Mouse (Mus musculus): ENCODE results near the gene Rnf208.

Gene Rnf208

DNA sequence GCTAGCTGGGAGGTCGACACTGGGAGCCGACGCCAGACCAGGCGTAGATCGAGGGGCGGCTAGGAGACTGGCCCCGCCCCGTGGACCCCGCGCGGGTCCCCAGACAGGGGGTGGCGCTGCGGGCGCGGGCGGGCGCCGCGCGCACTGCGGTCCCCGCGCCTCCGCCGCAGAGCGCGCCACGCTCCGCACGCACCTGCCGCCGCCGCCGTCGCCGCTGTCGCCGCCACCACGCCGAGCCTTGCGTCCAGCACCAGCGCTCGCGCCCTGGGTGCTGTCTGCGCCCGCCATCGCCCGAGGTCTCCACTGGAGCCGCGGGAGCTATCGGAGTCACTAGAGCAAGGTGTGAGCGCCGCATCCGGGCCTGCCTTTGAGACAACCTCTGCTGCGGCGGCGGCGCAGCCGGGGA lies at the start of gene Rnf208, which contains the start of gene Cysrt1:
Rnf208 (plus strand) TSS at position 155 of the 406 bp plus-strand sequence.
Cysrt1 (minus strand) TSS at position 352 of the 406 bp plus-strand sequence.
- peak; percentile 66 for DNase-seq (ENCODE audit: low read depth, low spot score)

- DNase-seq (ENCODE audit: low read depth, low spot score), result peak; percentile 92
Observed at GRCm38 (mm10) chr2:25193330-25193770, 48.7 kb upstream of the Rnf208 start.

DNA sequence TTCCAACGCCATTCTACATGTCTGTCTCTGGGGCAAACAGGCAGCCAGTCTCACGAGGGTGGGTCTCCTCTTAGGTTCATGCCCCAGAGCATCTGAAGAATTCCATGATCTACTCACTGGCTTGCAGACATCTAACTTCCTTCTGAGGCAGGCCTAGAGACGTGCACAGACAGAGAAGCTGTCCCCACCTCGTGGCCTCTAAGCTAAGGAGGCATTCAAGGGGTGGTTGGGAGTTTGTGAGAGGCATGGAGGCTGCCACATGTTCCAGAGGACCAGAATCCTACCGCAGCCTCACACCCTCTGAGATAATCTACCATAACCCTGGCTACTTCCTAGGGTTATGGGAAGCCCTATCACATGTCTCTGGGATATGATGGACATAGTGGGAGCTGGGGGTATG lies 48.0 kb upstream of the Rnf208 start:
- no peak for DNase-seq (ENCODE audit: low read depth, low spot score)

DNA sequence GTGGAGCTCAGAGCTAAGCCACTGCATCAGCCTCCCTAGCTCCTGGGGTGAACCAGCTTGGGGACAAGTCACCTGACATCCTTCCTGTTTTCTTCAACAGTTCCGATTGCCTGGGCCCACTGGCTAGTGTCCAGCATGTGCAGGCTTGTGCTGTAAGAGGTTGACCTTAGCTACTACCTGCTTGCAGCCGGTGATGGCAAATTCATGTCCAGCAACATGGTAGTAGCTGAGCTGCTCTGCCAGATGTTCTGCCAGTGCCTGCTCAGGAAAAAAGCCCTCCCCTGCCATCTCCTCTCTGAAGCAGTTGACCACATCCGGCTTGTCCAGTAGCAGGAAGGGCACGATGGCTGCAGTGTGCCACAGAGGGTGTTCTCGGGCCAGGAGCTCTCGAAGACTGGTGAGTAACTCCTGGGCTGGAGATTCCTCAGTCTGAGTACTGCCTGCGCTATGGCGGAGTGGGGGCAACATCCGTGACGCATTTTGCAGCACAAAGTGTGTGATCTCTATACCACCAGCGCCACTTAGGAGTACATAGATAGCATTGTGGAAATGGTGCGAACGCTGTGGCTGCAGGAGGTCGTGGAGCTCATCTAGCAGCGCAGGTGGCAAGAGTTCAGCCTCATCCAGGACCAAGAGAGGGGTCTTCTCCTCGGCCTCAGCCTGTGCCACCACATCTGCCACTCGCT lies 47.4 kb upstream of the Rnf208 start:
- peak; percentile 50 for DNase-seq (ENCODE audit: low read depth, low spot score)

DNA sequence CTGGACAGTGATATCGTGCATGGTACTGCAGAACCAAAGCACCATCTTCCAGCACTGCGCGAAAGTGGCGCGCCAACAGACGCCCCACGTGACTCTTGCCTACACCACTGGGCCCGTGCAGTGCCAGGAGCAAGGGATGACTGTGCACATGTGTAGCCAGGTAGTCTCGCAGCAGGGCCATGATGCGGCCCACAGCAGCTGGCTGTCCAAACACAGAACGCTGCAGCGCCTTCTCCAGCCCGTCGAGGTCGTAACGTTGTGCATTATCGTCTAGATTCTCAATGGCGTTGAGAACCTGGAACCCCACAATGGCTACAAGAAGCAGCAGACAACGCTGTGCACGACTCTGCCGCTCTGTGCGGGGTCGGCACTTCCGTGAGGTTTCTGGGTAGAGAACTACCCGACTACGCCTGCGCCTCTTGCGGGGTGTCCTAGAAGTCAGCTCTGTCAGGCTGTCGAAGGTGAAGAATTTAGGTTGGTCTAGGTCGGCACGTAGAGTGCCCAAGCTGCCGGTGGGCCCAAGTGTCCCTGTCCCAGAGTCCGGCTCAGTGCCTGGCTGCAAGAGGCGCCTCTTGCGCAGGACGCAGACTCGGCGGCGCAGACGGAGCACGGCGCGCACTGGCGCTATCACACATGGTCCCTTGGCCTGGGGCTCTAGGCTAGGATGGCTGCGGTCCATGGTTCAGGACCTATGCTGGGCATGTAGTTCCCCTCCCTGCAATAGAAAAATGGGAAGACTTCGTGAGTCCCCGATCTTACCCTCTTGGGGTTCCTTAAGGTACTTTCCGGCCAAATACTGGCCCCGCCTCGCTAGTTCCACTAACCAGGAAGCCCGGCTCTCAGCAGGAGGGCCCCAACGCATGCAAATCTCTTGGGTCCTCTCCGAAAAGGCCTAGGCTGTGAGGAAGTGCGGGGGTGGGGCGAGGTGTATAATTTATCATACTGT lies 46.6 kb upstream of the Rnf208 start:
- DNase-seq (ENCODE audit: low read depth, low spot score), result peak; percentile 80

GRCm38 (mm10) chr2:25196172-25196954 lies 45.7 kb upstream of the Rnf208 start, which contains the start of gene Tor4a:
Tor4a (minus strand) TSS chr2:25196886.
- DNase-seq (ENCODE audit: low read depth, low spot score), result peak; percentile 79

- DNase-seq (ENCODE audit: low read depth, low spot score), result no peak
Observed at GRCm38 (mm10) chr2:25197191-25197590, 44.9 kb upstream of the Rnf208 start.

GRCm38 (mm10) chr2:25197946-25198345 lies 44.1 kb upstream of the Rnf208 start:
- no peak for DNase-seq (ENCODE audit: low read depth, low spot score)

GRCm38 (mm10) chr2:25200631-25201030 lies 41.4 kb upstream of the Rnf208 start:
- no peak for DNase-seq (ENCODE audit: low read depth, low spot score)

DNA sequence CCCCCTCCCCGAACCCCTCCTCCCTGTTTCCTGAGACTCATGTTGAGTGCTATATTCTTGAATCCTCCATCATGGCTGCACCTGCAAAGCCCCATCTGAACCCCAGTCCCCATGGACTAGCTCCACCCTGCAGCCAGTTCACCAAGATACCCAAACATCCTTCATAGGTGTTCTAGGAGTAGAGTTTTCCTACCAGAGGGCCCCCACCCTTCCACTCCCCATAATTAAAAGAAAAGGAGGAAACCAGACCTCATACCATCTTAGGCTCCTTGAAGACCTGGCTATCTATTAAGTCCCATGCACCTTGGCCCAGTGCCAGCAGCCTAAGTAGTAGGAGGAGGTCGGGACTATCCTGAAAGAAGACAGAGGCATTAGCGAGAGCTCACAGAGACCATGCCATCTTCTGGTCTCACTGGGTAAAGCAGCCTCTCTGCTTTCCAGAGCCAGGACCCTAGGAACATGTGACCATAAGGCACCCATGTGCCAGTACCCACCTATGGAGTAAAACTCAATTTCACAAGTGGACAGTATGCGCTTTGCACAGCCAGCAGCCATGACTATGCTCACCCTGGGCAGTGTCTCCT lies 38.3 kb upstream of the Rnf208 start:
- no peak for DNase-seq (ENCODE audit: low read depth, low spot score)

DNA sequence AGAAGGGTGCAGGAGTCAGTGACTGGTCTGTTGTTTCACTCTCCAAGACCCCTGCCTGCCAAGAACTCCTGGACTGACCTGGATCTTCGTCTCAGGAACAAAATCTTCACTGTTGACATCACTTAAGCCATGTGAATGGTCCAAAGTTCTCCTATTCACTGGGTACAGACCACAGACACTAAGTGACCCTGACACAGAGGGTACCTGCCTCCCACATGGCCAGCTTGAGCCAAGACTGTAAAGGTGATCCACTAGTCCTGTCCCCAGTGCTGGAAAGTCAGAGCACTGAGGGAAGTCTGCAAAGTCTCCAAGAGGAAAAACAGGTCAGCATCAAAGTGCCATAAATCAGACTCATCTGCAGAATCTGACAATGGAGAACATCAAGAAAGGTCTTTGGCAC lies 34.5 kb upstream of the Rnf208 start:
- DNase-seq (ENCODE audit: low read depth, low spot score), result no peak

DNA sequence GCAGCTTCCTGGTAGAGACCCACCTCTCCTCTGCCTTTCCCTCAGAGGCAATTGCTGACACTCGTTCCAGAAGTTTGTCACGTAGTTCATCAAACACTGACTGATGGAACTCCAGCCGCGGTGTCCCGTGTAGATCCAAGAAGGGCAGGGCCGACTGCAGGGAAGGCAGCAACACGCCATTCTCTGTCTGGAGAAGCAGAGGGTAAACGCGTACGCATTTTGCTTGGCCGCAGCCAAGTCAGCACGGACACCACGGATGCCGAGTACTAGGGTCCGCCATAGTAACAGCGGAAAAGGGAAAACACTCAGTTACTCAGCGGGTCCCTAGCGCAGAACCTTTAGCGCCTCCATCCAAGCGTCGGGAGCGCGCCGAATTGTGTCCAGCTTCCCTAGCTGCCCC lies 31.4 kb upstream of the Rnf208 start:
- DNase-seq (ENCODE audit: low read depth, low spot score), result no peak

DNA sequence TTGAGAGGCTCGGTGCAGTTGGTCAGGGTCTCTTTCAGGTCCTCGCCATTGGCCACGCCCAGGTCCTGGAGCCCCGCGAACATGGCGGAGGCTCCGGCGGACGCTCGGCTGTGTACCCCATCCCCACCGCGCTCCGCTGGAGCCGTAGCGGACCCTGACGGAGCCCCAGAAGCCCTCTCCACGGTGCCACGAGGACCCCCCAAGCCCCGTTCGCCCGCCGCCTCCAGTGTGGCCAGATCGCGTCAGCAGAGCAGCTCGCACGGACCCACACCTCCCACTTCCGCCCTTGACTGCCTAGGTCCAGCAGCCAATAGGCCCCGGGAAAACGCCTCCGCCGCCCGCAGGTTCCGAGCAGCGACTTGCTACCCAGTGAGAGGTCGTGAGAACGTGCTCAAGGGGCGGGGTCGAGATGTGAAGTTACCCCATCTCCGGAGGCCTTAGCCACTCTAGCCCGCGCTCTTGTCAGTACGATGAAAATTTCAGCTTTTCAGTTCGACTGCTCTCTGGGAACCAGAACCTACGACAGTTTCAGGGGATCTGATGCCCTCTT lies 30.9 kb upstream of the Rnf208 start, which contains the start of gene Nelfb:
Nelfb (minus strand) TSS at position 369 of the 550 bp plus-strand sequence.
- peak; percentile 91 for DNase-seq (ENCODE audit: low read depth, low spot score)

- no peak for DNase-seq (ENCODE audit: low read depth, low spot score)
Observed at GRCm38 (mm10) chr2:25213266-25213865, 28.7 kb upstream of the Rnf208 start.

DNA sequence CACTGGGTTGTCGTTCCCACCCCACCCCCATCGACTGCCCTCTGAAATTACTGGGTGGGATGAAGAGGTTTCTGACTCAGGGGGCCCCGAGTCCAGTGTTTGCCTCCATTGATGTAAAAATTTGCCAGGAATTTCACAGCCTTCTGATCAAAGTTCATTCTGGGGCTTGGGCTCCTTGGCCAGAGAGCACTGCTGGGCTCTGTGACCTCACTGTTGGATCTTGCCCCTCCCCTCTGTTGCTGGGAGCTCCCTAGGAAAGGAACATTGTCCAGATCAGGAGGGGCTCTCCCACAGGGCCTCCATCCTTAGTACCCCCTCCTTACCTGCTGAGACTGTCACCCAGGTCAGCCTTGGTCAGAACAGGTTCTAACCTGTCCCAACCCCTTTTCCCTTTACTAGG lies 27.6 kb upstream of the Rnf208 start, which contains the start of gene Stpg3:
Stpg3 (minus strand) TSS at position 194 of the 400 bp plus-strand sequence.
- no peak for DNase-seq (ENCODE audit: low read depth, low spot score)

GRCm38 (mm10) chr2:25217666-25218065 lies 24.4 kb upstream of the Rnf208 start:
- DNase-seq (ENCODE audit: low read depth, low spot score), result no peak

DNA sequence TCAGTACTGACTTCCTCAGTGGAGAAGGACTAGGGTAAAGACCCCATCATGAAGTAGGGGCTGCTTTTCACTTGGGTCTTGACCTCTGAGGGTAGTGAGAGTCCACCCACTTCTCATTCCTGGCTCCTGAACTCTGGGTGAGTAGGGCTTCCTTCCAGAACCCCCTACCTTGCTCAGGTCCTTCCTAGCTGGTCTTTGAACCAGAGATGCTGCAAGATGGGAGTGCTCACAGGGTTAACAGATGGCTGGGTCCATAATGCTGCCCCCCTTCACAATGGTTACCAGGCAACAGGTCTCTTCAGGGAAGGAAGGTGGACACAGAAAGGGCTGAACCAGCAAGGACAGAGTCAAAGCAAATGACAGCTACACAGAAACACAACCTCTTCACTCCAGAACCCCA lies 23.6 kb upstream of the Rnf208 start, which contains the start of gene Fam166a:
Fam166a (plus strand) TSS at position 301 of the 400 bp plus-strand sequence.
- DNase-seq (ENCODE audit: low read depth, low spot score), result no peak

DNA sequence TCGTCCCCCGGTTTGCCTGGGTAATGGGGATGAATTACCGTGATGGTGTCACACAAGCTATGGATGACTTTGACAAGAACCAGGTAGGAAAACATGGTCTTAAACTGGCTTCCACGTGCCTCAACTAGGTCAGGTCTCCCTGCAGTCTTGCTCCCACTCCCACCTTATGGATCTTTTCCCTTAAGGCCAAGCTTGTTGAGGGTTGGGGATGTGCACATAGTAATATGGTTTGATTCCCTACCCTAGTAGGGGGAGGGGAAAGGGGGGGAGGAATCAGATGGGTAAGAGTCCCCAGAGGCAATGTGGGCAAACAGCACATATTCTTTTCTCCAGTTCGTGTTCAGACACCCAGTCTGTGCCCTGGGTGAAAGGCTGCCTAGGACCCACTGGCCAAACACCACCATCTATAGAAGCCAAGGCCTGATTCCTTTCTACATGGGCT lies 20.7 kb upstream of the Rnf208 start:
- no peak for DNase-seq (ENCODE audit: low read depth, low spot score)

DNA sequence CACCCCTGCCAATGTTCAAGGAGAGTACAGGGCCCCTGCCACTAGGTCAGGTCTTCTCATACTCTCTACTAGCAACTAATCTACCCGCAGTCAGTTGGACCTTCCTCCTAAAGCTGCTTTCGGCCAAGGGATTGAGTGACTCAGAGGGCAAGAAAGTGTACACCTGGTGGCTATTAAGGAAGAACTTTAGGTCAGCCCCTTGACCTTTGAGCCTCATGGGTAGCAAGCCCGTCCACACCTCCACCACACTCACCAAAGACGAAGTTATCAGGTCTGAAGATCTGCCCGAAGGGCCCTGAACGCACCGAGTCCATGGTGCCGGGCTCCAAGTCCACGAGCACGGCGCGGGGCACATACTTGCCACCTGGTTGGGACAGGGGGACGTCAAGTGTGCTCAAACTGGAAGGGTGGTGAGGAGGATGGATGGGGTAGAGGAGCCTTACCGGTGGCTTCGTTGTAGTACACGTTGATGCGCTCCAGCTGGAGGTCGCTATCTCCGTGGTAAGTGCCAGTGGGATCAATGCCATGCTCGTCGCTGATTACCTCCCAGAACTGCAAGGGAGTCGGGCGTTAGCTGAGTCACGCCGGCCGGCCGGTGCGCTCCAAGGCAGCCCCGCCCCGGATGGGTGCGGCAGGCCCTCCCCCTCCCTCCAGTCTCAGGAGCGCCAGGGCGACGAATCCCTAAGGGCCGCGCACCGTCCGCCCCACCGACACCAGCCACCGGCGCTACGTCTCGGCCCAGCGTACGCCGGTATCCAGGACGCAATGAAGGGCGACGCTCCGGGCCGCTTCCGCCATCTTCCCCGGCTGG lies 18.2 kb upstream of the Rnf208 start:
- DNase-seq (ENCODE audit: low read depth, low spot score), result no peak

GRCm38 (mm10) chr2:25224492-25224765 lies 17.6 kb upstream of the Rnf208 start, which contains the start of gene Tubb4b:
Tubb4b (minus strand) TSS chr2:25224702.
- DNase-seq (ENCODE audit: low read depth, low spot score), result no peak
